Mouse (Mus musculus): ENCODE data around the gene Hint2.

DNA sequence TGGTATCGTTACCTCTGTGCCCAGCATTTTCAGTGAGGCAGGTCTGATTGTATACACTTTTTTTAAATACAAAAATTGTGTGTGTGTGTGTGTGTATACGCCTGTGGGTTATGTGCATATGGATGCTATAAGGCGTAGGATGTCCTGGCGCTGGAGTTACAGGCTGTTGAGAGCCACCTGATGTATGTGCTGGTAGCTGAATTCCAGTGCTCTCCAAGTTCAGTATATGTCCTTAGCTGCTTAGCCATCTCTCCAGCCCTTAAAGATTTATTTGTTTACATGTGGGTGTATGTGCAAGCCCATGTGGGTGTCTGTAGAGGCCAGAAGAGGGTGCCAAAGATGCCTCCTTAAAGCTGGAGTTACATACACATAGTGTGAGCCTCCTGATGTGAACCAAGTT is 880 bp upstream of the Hint2 start:
- TF ChIP-seq POLR2A (IDR thresholded peaks at IDR 0.05; ENCODE audit: borderline replicate concordance, insufficient read depth, low read length) (no peak), CTCF (IDR thresholded peaks at IDR 0.05; ENCODE audit: borderline replicate concordance, insufficient read depth, low read depth, low read length) (no peak)

Data from cerebellum, adult 2 months (tissue).